Mouse (Mus musculus) embryonic facial prominence, embryonic 11.5 days (tissue): Measurements from ENCODE around the gene Rnaseh2a. TPM values are rescaled to one million over a fixed set of nuclear protein-coding genes. Genes with fewer than 3 reads are reported as not detected.
"Not testable (repeated sequence)": the region's sequence is repeated elsewhere in the genome, so short reads cannot be mapped to it uniquely, and the experiment has no call there.

Experiments
- ATAC-seq: fragments of 200-750 bp; cut with Nextera tagmentation; replicated peaks from 2 replicates; pipeline ENCODE4 v1.8.0; 2017; ENCODE audit warnings: low read depth; ENCODE audit not compliant: insufficient number of reproducible peaks, low FRiP score, low TSS enrichment
- DNase-seq: peaks from one replicate; pipeline ENCODE4 v3.0.0-alpha.2; 2015; ENCODE audit warnings: low spot score
- H3K27ac ChIP-seq: fragments of 300-500 bp; sonication (generic); replicated peaks from 2 replicates; pipeline ENCODE4 v1.5.1; 2014; ENCODE audit warnings: mild to moderate bottlenecking, low read depth, low read length, control low read depth
- H3K27me3 ChIP-seq: fragments of 300-500 bp; sonication (generic); 2 replicates; pipeline ENCODE4 v1.6.1; 2014; ENCODE audit warnings: mild to moderate bottlenecking, low read length, moderate library complexity, mixed read lengths; ENCODE audit not compliant: control insufficient read depth, insufficient read depth
- H3K36me3 ChIP-seq: fragments of 300-500 bp; sonication (generic); replicated peaks from 2 replicates; pipeline ENCODE4 v1.6.1; 2014; ENCODE audit warnings: low read depth, mild to moderate bottlenecking, low read length, moderate library complexity, mixed read lengths; ENCODE audit not compliant: control insufficient read depth, insufficient read depth
- H3K4me1 ChIP-seq: fragments of 300-500 bp; sonication (generic); 2 replicates; pipeline ENCODE4 v1.6.1; 2014; ENCODE audit warnings: low read length, mixed read lengths; ENCODE audit not compliant: control insufficient read depth, insufficient read depth
- H3K4me2 ChIP-seq: fragments of 300-500 bp; sonication (generic); 2 replicates; pipeline ENCODE4 v1.6.1; 2014; ENCODE audit warnings: low read depth, mild to moderate bottlenecking, control low read depth, low read length, moderate library complexity
- H3K4me3 ChIP-seq: fragments of 300-500 bp; sonication (generic); 2 replicates; pipeline ENCODE4 v1.5.1; 2014; ENCODE audit warnings: low read depth, low read length, control low read depth
- H3K9ac ChIP-seq: fragments of 300-500 bp; sonication (generic); replicated peaks from 2 replicates; pipeline ENCODE4 v1.6.1; 2014; ENCODE audit warnings: mild to moderate bottlenecking, control low read depth, low read length
- H3K9me3 ChIP-seq: fragments of 300-500 bp; sonication (generic); replicated peaks from 2 replicates; pipeline ENCODE4 v1.6.1; 2016; ENCODE audit warnings: mild to moderate bottlenecking, low read length, inconsistent platforms, mixed read lengths; ENCODE audit not compliant: control insufficient read depth
- WGBS: fragments of 180-500 bp; shearing (Covaris S2); extraction: QIAGEN DNeasy Blood & Tissue Kit; methylation state at CpG from one replicate; pipeline ENCODE4 v1.1.7; 2014; 5-methylcytosine and 5-hydroxymethylcytosine counted together
- microRNA-seq: library from miRNA; unstranded; fragments of <30 nt; microRNA quantifications from one replicate; pipeline ENCODE4, GENCODE M21; 2016; ENCODE audit warnings: borderline number of aligned reads
- polyA plus RNA-seq: library from polyadenylated mRNA; unstranded; fragments of >200 nt; fragmentation: Nextera tagmentation; extraction: Ambion mirVana; gene quantifications from 2 replicates; pipeline ENCODE4 v1.2.1, GENCODE M21; 2014

Rnaseh2a gene
- polyA plus RNA-seq, 1 experiment from 2014 or later, result 109 TPM

- under 1% methylated on average over 45 of the region's 45 CpGs for WGBS
- H3K4me3 ChIP-seq, result peak within 1 kb of the TSS; percentile 59
- peaks cover 24% of the 10 kb centered on the region for H3K27me3 ChIP-seq
- ATAC-seq, result peak; percentile 76
- no peak within 1 kb of the TSS for H3K27ac ChIP-seq
- no peaks in the 10 kb centered on the region for H3K9me3 ChIP-seq
- peak within 1 kb of the TSS; percentile 78 for H3K4me2 ChIP-seq
- no peaks in the 10 kb centered on the region for H3K36me3 ChIP-seq
- peak; percentile 100 for DNase-seq
- peak within 1 kb of the TSS; percentile 67 for H3K9ac ChIP-seq
- peaks cover 3% of the 10 kb centered on the region; the same call in 1 of the 2 replicates for H3K4me1 ChIP-seq
These were observed 61.0 kb downstream of the Rnaseh2a start, which contains the start of gene Dnase2a for GRCm38 (mm10) chr8:84908421-84909161. Dnase2a (plus strand) TSS chr8:84908560.

GRCm38 (mm10) chr8:84907979-84908378 is 61.6 kb downstream of the Rnaseh2a start:
- H3K27ac ChIP-seq, H3K9me3 ChIP-seq, ATAC-seq, H3K4me1 ChIP-seq, H3K36me3 ChIP-seq, DNase-seq: not testable (repeated sequence)
- Histone ChIP-seq H3K4me2 (peak overlapping the region; percentile 78), H3K27me3 (peaks cover 18% of the 10 kb centered on the region), H3K4me3 (peak overlapping the region; percentile 59), H3K9ac (0 out of 2 replicates have a peak overlapping the region, but pooled peaks have one; percentile 22)
- WGBS, result 19% methylated on average over 7 of the region's 7 CpGs

GRCm38 (mm10) chr8:84907493-84907892 is 62.1 kb downstream of the Rnaseh2a start:
- H3K36me3 ChIP-seq, result no peaks in the 10 kb centered on the region
- 71% methylated on average over 8 of the region's 8 CpGs for WGBS

GRCm38 (mm10) chr8:84907037-84907436 is 62.5 kb downstream of the Rnaseh2a start:
- Histone ChIP-seq H3K27me3 (peaks cover 9% of the 10 kb centered on the region), H3K4me3 (no peak overlapping the region)

More at GRCm38 (mm10) chr8:84907493-84907892, 62.1 kb downstream of the Rnaseh2a start:
- H3K27ac ChIP-seq, result no peak overlapping the region
- H3K9ac ChIP-seq, result no peak overlapping the region
- H3K4me2 ChIP-seq, result no peak overlapping the region
- no peak for DNase-seq
- no peak overlapping the region for H3K4me3 ChIP-seq
- no peaks in the 10 kb centered on the region for H3K9me3 ChIP-seq
- peaks cover 3% of the 10 kb centered on the region; the same call in 1 of the 2 replicates for H3K4me1 ChIP-seq
- ATAC-seq, result no peak
- peaks cover 13% of the 10 kb centered on the region for H3K27me3 ChIP-seq

More at GRCm38 (mm10) chr8:84907037-84907436, 62.5 kb downstream of the Rnaseh2a start:
- no peak for ATAC-seq
- peaks cover 3% of the 10 kb centered on the region; the same call in 1 of the 2 replicates for H3K4me1 ChIP-seq
- DNase-seq, result no peak
- no peaks in the 10 kb centered on the region for H3K36me3 ChIP-seq
- 90% methylated on average over 9 of the region's 9 CpGs for WGBS
- no peak overlapping the region for H3K27ac ChIP-seq
- H3K4me2 ChIP-seq, result no peak overlapping the region
- H3K9me3 ChIP-seq, result no peaks in the 10 kb centered on the region
- no peak overlapping the region for H3K9ac ChIP-seq

Small RNA genes lying within 50 kb of the gene (microRNA-seq; reads per million reads assigned to microRNA genes)
- not detected for gene Gm24197

Other genes with a start within 250 kb of the Rnaseh2a start
- gene G430095P16Rik, start 246.8 kb downstream of the Rnaseh2a start, polyA plus RNA-seq, result 3.6 and 5.7 TPM in 2 replicates
- 5.9 and 6.8 TPM in 2 replicates for gene Nfix, start 169.4 kb downstream of the Rnaseh2a start, polyA plus RNA-seq
- gene Dand5, start 146.9 kb downstream of the Rnaseh2a start, polyA plus RNA-seq, result 3.6 and 3.8 TPM in 2 replicates
- gene Gadd45gip1, start 138.2 kb downstream of the Rnaseh2a start, polyA plus RNA-seq, result 41.5 and 42.3 TPM in 2 replicates
- 79.6 and 88.2 TPM in 2 replicates for gene Rad23a, start 129.1 kb downstream of the Rnaseh2a start, polyA plus RNA-seq
- gene Calr, start 122.8 kb downstream of the Rnaseh2a start, polyA plus RNA-seq, result 815 and 826 TPM in 2 replicates
- gene Farsa, start 112.8 kb downstream of the Rnaseh2a start, polyA plus RNA-seq, result 73.0 and 85.7 TPM in 2 replicates
- gene Syce2, start 97.7 kb downstream of the Rnaseh2a start, polyA plus RNA-seq, result 89.2 and 89.9 TPM in 2 replicates
- gene Gcdh, start 75.8 kb downstream of the Rnaseh2a start, polyA plus RNA-seq, result 40.3 and 40.5 TPM in 2 replicates
- gene Klf1, start 67.8 kb downstream of the Rnaseh2a start, polyA plus RNA-seq, result 11.1 and 14.4 TPM in 2 replicates
- gene Dnase2a, start 61.2 kb downstream of the Rnaseh2a start, polyA plus RNA-seq, result 5.5 and 7.2 TPM in 2 replicates
- gene Mast1, start 32.4 kb downstream of the Rnaseh2a start, polyA plus RNA-seq, result 2.8 and 3.9 TPM in 2 replicates
- not detected in 2 replicates for gene Rtbdn, start 22.8 kb downstream of the Rnaseh2a start, polyA plus RNA-seq
- gene Gm49661, start 334 bp downstream of the Rnaseh2a start, polyA plus RNA-seq, result not detected in 2 replicates
- gene Prdx2, start 180 bp downstream of the Rnaseh2a start, polyA plus RNA-seq, result 1,219 and 1,316 TPM in 2 replicates
- 5.4 and 6.2 TPM in 2 replicates for gene Junb, start 9.0 kb upstream of the Rnaseh2a start, polyA plus RNA-seq
- gene Hook2, start 20.8 kb upstream of the Rnaseh2a start, polyA plus RNA-seq, result 11.3 and 14.2 TPM in 2 replicates
- gene Best2, start 44.8 kb upstream of the Rnaseh2a start, polyA plus RNA-seq, result not detected in 2 replicates
- gene Asna1, start 55.5 kb upstream of the Rnaseh2a start, polyA plus RNA-seq, result 130 and 132 TPM in 2 replicates
- 172 and 178 TPM in 2 replicates for gene Trir, start 57.1 kb upstream of the Rnaseh2a start, polyA plus RNA-seq
- 17.0 and 20.5 TPM in 2 replicates for gene Tnpo2, start 67.1 kb upstream of the Rnaseh2a start, polyA plus RNA-seq
- 20.4 and 21.2 TPM in 2 replicates for gene Fbxw9, start 90.3 kb upstream of the Rnaseh2a start, polyA plus RNA-seq
- not detected in 2 replicates for gene Gm5741, start 98.2 kb upstream of the Rnaseh2a start, polyA plus RNA-seq
- gene Dhps, start 102.0 kb upstream of the Rnaseh2a start, polyA plus RNA-seq, result 61.9 and 67.7 TPM in 2 replicates
- gene Wdr83os, start 111.0 kb upstream of the Rnaseh2a start, polyA plus RNA-seq, result 117 and 127 TPM in 2 replicates
- 48.6 and 52.2 TPM in 2 replicates for gene Wdr83, start 111.5 kb upstream of the Rnaseh2a start, polyA plus RNA-seq
- gene Man2b1, start 113.5 kb upstream of the Rnaseh2a start, polyA plus RNA-seq, result 19.5 and 21.9 TPM in 2 replicates
- 1.8 and 2.0 TPM in 2 replicates for gene Zfp791, start 153.3 kb upstream of the Rnaseh2a start, polyA plus RNA-seq
- not detected in 2 replicates for gene Cks1brt, start 182.2 kb upstream of the Rnaseh2a start, polyA plus RNA-seq